Mouse (Mus musculus) kidney, adult 2 months (tissue): ENCODE measurements around the gene Zc3h7b.

Source experiments
- CTCF ChIP-seq: fragments of 200-500 bp; conservative IDR thresholded peaks from 2 replicates; pipeline ENCODE4 v1.5.1; 2011; ENCODE audit warnings: low read depth, mild to moderate bottlenecking, control low read depth, low read length, moderate library complexity, mixed read lengths; ENCODE audit not compliant: insufficient read depth, insufficient read length
- POLR2A ChIP-seq: fragments of 200-500 bp; IDR thresholded peaks from one replicate; pipeline ENCODE4 v1.6.1; 2011; ENCODE audit warnings: low read depth, low read length, control low read depth

DNA sequence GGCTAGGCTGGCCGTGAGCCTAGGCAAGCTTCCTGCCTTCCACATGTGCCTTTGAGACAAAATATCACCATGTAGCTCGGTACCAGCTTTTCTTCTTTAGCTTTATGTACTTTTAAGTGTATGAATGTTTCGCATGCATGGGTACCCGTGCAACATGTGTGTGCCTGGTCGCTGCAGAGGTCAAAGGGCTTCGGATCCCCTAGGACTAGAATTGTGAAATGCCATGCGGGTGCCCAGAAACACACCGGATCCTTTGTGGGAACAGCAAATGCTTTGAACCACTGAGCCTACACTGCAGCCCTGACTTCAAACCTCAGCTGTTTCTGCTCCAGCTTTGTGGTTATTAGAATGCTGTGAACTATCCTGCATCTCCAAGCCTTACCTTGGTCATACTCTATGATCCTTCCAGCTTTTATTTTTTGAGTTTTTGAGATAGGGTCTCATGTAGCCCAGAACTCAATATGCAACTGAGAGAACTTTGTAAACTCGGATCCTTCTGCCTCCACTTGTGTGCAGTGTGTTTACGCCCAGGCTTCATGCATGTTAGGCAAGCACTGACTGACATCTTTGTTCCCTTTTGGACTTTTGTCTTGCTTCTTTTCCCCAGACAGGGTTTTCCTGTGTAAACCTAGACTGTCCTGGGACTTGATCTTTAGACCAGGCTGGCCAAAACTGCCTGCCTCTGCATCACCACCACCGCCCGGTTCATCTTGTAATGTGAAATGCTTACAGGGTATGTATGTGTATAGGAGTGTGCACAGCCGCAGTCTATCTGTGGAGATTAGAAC, 42.4 kb upstream of the Zc3h7b start:
- TF ChIP-seq CTCF = no peak
- no peak for TF ChIP-seq POLR2A
